Mouse (Mus musculus) ES-E14 (cell line): ENCODE measurements around the gene Cnp. TPM values are rescaled to one million over a fixed set of nuclear protein-coding genes. Genes with fewer than 3 reads are reported as not detected.
A peak's percentile ranks its signal among the peaks of the same experiment; 100 is the strongest.

Experiments used
- DNase-seq: peaks from one replicate; pipeline ENCODE4 v3.0.0-alpha.2; 2013; ENCODE audit warnings: low read depth, low spot score
- H3K27ac ChIP-seq: 2 replicates; pipeline ENCODE4 v1.5.1; 2012; ENCODE audit warnings: low read depth, mild to moderate bottlenecking, low read length, moderate library complexity, mixed read lengths; ENCODE audit not compliant: poor library complexity, insufficient read depth, severe bottlenecking
- H3K36me3 ChIP-seq: 2 replicates; pipeline ENCODE4 v1.6.1; 2012; ENCODE audit warnings: mild to moderate bottlenecking, low read length, moderate library complexity, mixed read lengths; ENCODE audit not compliant: control insufficient read depth, poor library complexity, insufficient read depth, severe bottlenecking
- H3K4me1 ChIP-seq, 2 experiments: fragments of 150-350 bp in 1 of 2; sonication (generic) in 1 of 2; 2 replicates each; pipeline ENCODE4 v1.6.1; 2012; ENCODE audit warnings: low read length in 2 of 2, mild to moderate bottlenecking in 1 of 2, mixed read lengths in 1 of 2; ENCODE audit not compliant: control insufficient read depth in 2 of 2, insufficient read depth in 2 of 2, poor library complexity in 1 of 2
- H3K4me3 ChIP-seq, 2 experiments: fragments of 150-350 bp in 1 of 2; sonication (generic) in 1 of 2; 2 replicates each; pipeline ENCODE4 v1.5.1; 2012; ENCODE audit warnings: low read length in 2 of 2, low read depth in 1 of 2, mild to moderate bottlenecking in 1 of 2, mixed read lengths in 1 of 2; ENCODE audit not compliant: insufficient read depth in 1 of 2, poor library complexity in 1 of 2, severe bottlenecking in 1 of 2
- H3K9ac ChIP-seq: 2 replicates; pipeline ENCODE4 v1.6.1; 2012; ENCODE audit warnings: low read depth, mild to moderate bottlenecking, low read length, mixed read lengths; ENCODE audit not compliant: poor library complexity, insufficient read depth, severe bottlenecking
- H3K9me3 ChIP-seq: fragments of 150-350 bp; sonication (generic); 2 replicates; pipeline ENCODE4 v1.6.1; 2012; ENCODE audit warnings: low read depth, mild to moderate bottlenecking, low read length; ENCODE audit not compliant: control insufficient read depth, insufficient read depth
- CHD2 ChIP-seq: IDR thresholded peaks from 2 replicates; pipeline ENCODE4 v1.6.1; 2014; ENCODE audit warnings: mild to moderate bottlenecking, low read depth, low read length, inconsistent platforms
- HCFC1 ChIP-seq: IDR thresholded peaks from 2 replicates; pipeline ENCODE4 v1.6.1; 2012; ENCODE audit warnings: low read length, inconsistent platforms, borderline replicate concordance; ENCODE audit not compliant: insufficient read depth
- MAFK ChIP-seq: IDR thresholded peaks from 2 replicates; pipeline ENCODE4 v1.6.1; 2014; ENCODE audit warnings: mild to moderate bottlenecking, low read depth, low read length, inconsistent platforms; ENCODE audit not compliant: insufficient read depth
- ZC3H11A ChIP-seq: IDR thresholded peaks from 2 replicates; pipeline ENCODE4 v1.6.1; 2012; ENCODE audit warnings: low read depth, mild to moderate bottlenecking, inconsistent platforms, low read length, borderline replicate concordance
- ZNF384 ChIP-seq: IDR thresholded peaks from 2 replicates; pipeline ENCODE4 v1.6.1; 2012; ENCODE audit warnings: low read depth, low read length, inconsistent platforms
- in situ Hi-C, 2 experiments: fragments of 600-800 bp; cut with MboI; formaldehyde crosslinking; loops; one replicate each; pipeline ENCODE4 v1.15.1; 2025; ENCODE audit warnings: low sequenced_read_pairs in 2 of 2, inconsistent platforms in 1 of 2; ENCODE audit not compliant: unreplicated experiment in 2 of 2
- total RNA-seq: library from RNA; depleted of rRNA; stranded (reverse); fragments of 300-350 nt; gene quantifications from 2 replicates; pipeline ENCODE4 v1.2.3, GENCODE M21; 2012

Gene Cnp
- total RNA-seq, 1 experiment = 11.9 TPM

- H3K27ac ChIP-seq = no peak overlapping the region
- TF ChIP-seq HCFC1 (no peak), MAFK (no peak), ZNF384 (no peak), CHD2 (no peak), ZC3H11A (no peak)
- H3K4me3 ChIP-seq = peak overlapping the region; percentile 70 to 77; a peak in 2 of 4 replicates
- in situ Hi-C loops = loop anchor here in 1 of 2 experiments (5.0 kb wide), 1 partner anchor 123 kb away; no protein-coding TSS in a partner anchor
- DNase-seq = no peak
- no peaks in the 10 kb centered on the region for H3K9me3 ChIP-seq
- H3K9ac ChIP-seq = no peak overlapping the region
- H3K36me3 ChIP-seq = peaks cover 11% of the 10 kb centered on the region
- H3K4me1 ChIP-seq = peaks cover 0 to 8% of the 10 kb centered on the region in 2 experiments; a peak in 2 of 4 replicates
These were observed 516 bp upstream of the Cnp start for GRCm38 (mm10) chr11:100574188-100574587.

GRCm38 (mm10) chr11:100575484-100575855 is 766 bp downstream of the Cnp start:
- no peak for DNase-seq
- no peak overlapping the region for H3K27ac ChIP-seq
- peaks cover 23% of the 10 kb centered on the region for H3K36me3 ChIP-seq
- TF ChIP-seq ZNF384 = no peak
- no peaks in the 10 kb centered on the region for H3K9me3 ChIP-seq
- H3K9ac ChIP-seq = peak overlapping the region; percentile 57; the same call in 1 of the 2 replicates
- peaks cover 0 to 8% of the 10 kb centered on the region in 2 experiments; a peak in 2 of 4 replicates for H3K4me1 ChIP-seq
- in situ Hi-C loops = no loop called here
- peak overlapping the region; percentile 70 to 77 for H3K4me3 ChIP-seq

- Histone ChIP-seq H3K4me3 (0 out of 4 replicates have a peak overlapping the region, but pooled peaks of 1 of the 2 experiments have one; percentile 1), H3K9ac (no peak overlapping the region), H3K4me1 (peaks cover 0 to 8% of the 10 kb centered on the region in 2 experiments; a peak in 2 of 4 replicates), H3K9me3 (no peaks in the 10 kb centered on the region), H3K36me3 (peaks cover 29% of the 10 kb centered on the region), H3K27ac (no peak overlapping the region)
- DNase-seq = no peak
- TF ChIP-seq CHD2 = no peak
- TF ChIP-seq MAFK = no peak
- in situ Hi-C loops = no loop called here
These were observed 1.6 kb downstream of the Cnp start for GRCm38 (mm10) chr11:100576256-100576655.

- H3K9me3 ChIP-seq = no peaks in the 10 kb centered on the region
- H3K9ac ChIP-seq = no peak overlapping the region
- peaks cover 0 to 8% of the 10 kb centered on the region in 2 experiments; a peak in 2 of 4 replicates for H3K4me1 ChIP-seq
- no peak overlapping the region for H3K4me3 ChIP-seq
- in situ Hi-C loops = no loop called here
- TF ChIP-seq CHD2 (no peak), ZNF384 (no peak)
- DNase-seq = no peak
- H3K36me3 ChIP-seq = peaks cover 43% of the 10 kb centered on the region
- no peak overlapping the region for H3K27ac ChIP-seq
These were observed 3.3 kb downstream of the Cnp start for GRCm38 (mm10) chr11:100577852-100578599.

- H3K9ac ChIP-seq = no peak overlapping the region
- no peak overlapping the region for H3K27ac ChIP-seq
- in situ Hi-C loops = no loop called here
- peaks cover 0 to 8% of the 10 kb centered on the region in 2 experiments; a peak in 2 of 4 replicates for H3K4me1 ChIP-seq
- H3K4me3 ChIP-seq = no peak overlapping the region
- no peak for DNase-seq
- TF ChIP-seq ZC3H11A (no peak), HCFC1 (no peak)
- peaks cover 54% of the 10 kb centered on the region for H3K36me3 ChIP-seq
- H3K9me3 ChIP-seq = no peaks in the 10 kb centered on the region
These were observed 4.6 kb downstream of the Cnp start for GRCm38 (mm10) chr11:100579116-100579799.
